Mouse (Mus musculus) stomach, postnatal 0 days (tissue): ENCODE results near the gene Scube1.

ENCODE experiments used
- CTCF ChIP-seq: IDR thresholded peaks from 2 replicates; pipeline ENCODE4 v1.5.1; 2016; ENCODE audit warnings: antibody characterized with exemption, low read depth, mild to moderate bottlenecking, moderate library complexity
- EP300 ChIP-seq: optimal IDR thresholded peaks from 2 replicates; pipeline ENCODE3; 2016; ENCODE audit warnings: antibody characterized with exemption

- TF ChIP-seq CTCF (no peak), EP300 (no peak)
Measured at GRCm38 (mm10) chr15:83725556-83726200, 857 bp upstream of the Scube1 start.
